Mouse (Mus musculus) liver, adult 2 months (tissue): ENCODE measurements around the gene Fuca1.

Source experiments
- CTCF ChIP-seq: fragments of 200-500 bp; IDR thresholded peaks from 2 replicates; pipeline ENCODE4 v1.5.1; 2011; ENCODE audit warnings: low read depth, low read length, control low read depth
- POLR2A ChIP-seq: fragments of 200-500 bp; IDR thresholded peaks from 2 replicates; pipeline ENCODE4 v1.6.1; 2011; ENCODE audit warnings: low read length, control low read depth; ENCODE audit not compliant: insufficient read depth; ENCODE audit errors: extremely low read depth

DNA sequence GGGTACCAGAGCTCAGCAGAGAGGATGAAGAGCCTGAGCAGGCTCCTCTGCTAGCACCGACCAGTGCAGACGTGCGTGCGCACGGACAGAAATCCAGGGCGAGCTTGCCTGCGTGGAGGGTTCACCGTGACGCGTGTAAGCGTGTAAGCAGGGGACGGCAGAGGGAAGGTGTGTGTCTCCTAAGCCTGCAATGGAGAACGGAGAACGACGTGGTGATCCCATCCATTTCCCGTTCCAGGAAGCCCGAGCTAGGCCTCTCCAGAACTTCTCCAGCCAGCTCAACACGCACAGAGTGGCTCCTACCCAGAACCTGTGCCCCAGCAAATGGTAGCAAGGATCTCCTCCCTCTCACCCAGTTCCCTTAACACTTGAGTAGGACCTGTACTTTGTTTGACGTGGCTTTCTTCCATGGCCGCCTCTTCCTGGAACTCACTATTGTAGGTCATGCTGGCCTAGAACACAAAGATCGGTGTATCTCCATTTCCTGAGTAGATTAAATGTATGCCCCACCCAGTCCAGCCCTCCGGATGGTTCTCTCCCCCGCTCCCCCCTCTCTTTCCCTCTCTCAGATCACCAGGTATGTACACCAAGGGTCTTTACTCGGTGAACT lies 32.0 kb upstream of the Fuca1 start:
- TF ChIP-seq CTCF: no peak
- TF ChIP-seq POLR2A: no peak
